Mouse (Mus musculus): ENCODE data around the gene Slc8b1. TPM values are rescaled to one million over a fixed set of nuclear protein-coding genes. Genes with fewer than 3 reads are reported as not detected.
A peak's percentile ranks its signal among the peaks of the same experiment; 100 is the strongest.

The Slc8b1 gene
- total and polyA plus RNA-seq, 3 experiments: 2.7 to 5.9 TPM; not detected in 1

- H3K9me3 ChIP-seq (replicated peaks; ENCODE audit: insufficient read depth, low read length): no peaks in the 10 kb centered on the region
- no peaks in the 10 kb centered on the region for H3K79me2 ChIP-seq (ENCODE audit: control insufficient read depth, insufficient read depth, low read length, poor library complexity)
- H3K4me1 ChIP-seq (ENCODE audit: control insufficient read depth in 1 of 2, insufficient read depth in 2 of 2, low read length in 2 of 2): no peaks in the 10 kb centered on the region
- no peaks in the 10 kb centered on the region for H3K27me3 ChIP-seq (ENCODE audit: control insufficient read depth in 1 of 2, insufficient read depth in 2 of 2, low read length in 2 of 2)
- H3K4me3 ChIP-seq (ENCODE audit: control insufficient read depth in 1 of 2, insufficient read depth in 1 of 2, low read depth in 2 of 2, low read length in 2 of 2): no peak overlapping the region
- DNase-seq (ENCODE audit: low read depth, low spot score): no peak
- TF ChIP-seq GATA1 (IDR thresholded peaks at IDR 0.05; ENCODE audit: low read depth, low read length) (no peak), KAT2A (conservative IDR thresholded peaks at IDR 0.05; ENCODE audit: low read depth, low read length) (no peak), NELFE (IDR thresholded peaks at IDR 0.05; ENCODE audit: low read depth, low read length) (no peak), CHD1 (IDR thresholded peaks at IDR 0.05; ENCODE audit: low read depth, low read length) (no peak), MYB (IDR thresholded peaks at IDR 0.05; ENCODE audit: low read depth, low read length) (no peak), POLR2AphosphoS5 (IDR thresholded peaks at IDR 0.05; ENCODE audit: borderline replicate concordance, low read depth, low read length) (no peak), CHD2 (IDR thresholded peaks at IDR 0.05; ENCODE audit: low read length) (no peak), MAX (IDR thresholded peaks at IDR 0.05; ENCODE audit: low read length) (no peak)
- no peaks in the 10 kb centered on the region for H3K36me3 ChIP-seq (ENCODE audit: control insufficient read depth in 1 of 2, insufficient read depth in 2 of 2, low read length in 2 of 2)
- H3K9ac ChIP-seq (ENCODE audit: control insufficient read depth, low read depth, low read length, poor library complexity, severe bottlenecking): no peak overlapping the region
- no peak overlapping the region for H3K27ac ChIP-seq (ENCODE audit: control insufficient read depth, low read depth, low read length)
These were observed 20.2 kb upstream of the Slc8b1 start for GRCm38 (mm10) chr5:120490679-120491192.

- Histone ChIP-seq H3K27me3 (ENCODE audit: control insufficient read depth in 1 of 2, insufficient read depth in 2 of 2, low read length in 2 of 2) (no peaks in the 10 kb centered on the region), H3K4me3 (ENCODE audit: control insufficient read depth in 1 of 2, insufficient read depth in 1 of 2, low read depth in 2 of 2, low read length in 2 of 2) (no peak overlapping the region), H3K9ac (ENCODE audit: control insufficient read depth, low read depth, low read length, poor library complexity, severe bottlenecking) (no peak overlapping the region), H3K9me3 (replicated peaks; ENCODE audit: insufficient read depth, low read length) (no peaks in the 10 kb centered on the region), H3K4me1 (ENCODE audit: control insufficient read depth in 1 of 2, insufficient read depth in 2 of 2, low read length in 2 of 2) (no peaks in the 10 kb centered on the region), H3K36me3 (ENCODE audit: control insufficient read depth in 1 of 2, insufficient read depth in 2 of 2, low read length in 2 of 2) (no peaks in the 10 kb centered on the region), H3K27ac (ENCODE audit: control insufficient read depth, low read depth, low read length) (no peak overlapping the region), H3K79me2 (ENCODE audit: control insufficient read depth, insufficient read depth, low read length, poor library complexity) (no peaks in the 10 kb centered on the region)
- no peak for DNase-seq (ENCODE audit: low read depth, low spot score)
- TF ChIP-seq CTCF (IDR thresholded peaks at IDR 0.05 in 2 of 3, conservative IDR thresholded peaks at IDR 0.05 in 1 of 3; ENCODE audit: control insufficient read depth in 1 of 3, insufficient read depth in 1 of 3, low read depth in 2 of 3, low read length in 3 of 3, poor library complexity in 1 of 3, severe bottlenecking in 1 of 3): peak in 2 of 3 experiments; percentile 9 to 13; a peak in 2 of 6 replicates
- TF ChIP-seq NRF1 (IDR thresholded peaks at IDR 0.05; ENCODE audit: insufficient read depth, low read depth, low read length, poor library complexity, severe bottlenecking): no peak
- TF ChIP-seq USF1 (IDR thresholded peaks at IDR 0.05; ENCODE audit: low read depth, low read length): no peak
- TF ChIP-seq GABPA (IDR thresholded peaks at IDR 0.05; ENCODE audit: low read depth, low read length): no peak
These were observed 18.5 kb upstream of the Slc8b1 start for GRCm38 (mm10) chr5:120492437-120492836.

- no peaks in the 10 kb centered on the region for H3K4me1 ChIP-seq (ENCODE audit: control insufficient read depth in 1 of 2, insufficient read depth in 2 of 2, low read length in 2 of 2)
- H3K36me3 ChIP-seq (ENCODE audit: control insufficient read depth in 1 of 2, insufficient read depth in 2 of 2, low read length in 2 of 2): no peaks in the 10 kb centered on the region; a peak in 1 of 4 replicates
- no peak overlapping the region for H3K4me3 ChIP-seq (ENCODE audit: control insufficient read depth in 1 of 2, insufficient read depth in 1 of 2, low read depth in 2 of 2, low read length in 2 of 2)
- no peak overlapping the region for H3K27ac ChIP-seq (ENCODE audit: control insufficient read depth, low read depth, low read length)
- no peak for DNase-seq (ENCODE audit: low read depth, low spot score)
- no peak overlapping the region for H3K9ac ChIP-seq (ENCODE audit: control insufficient read depth, low read depth, low read length, poor library complexity, severe bottlenecking)
- no peaks in the 10 kb centered on the region for H3K27me3 ChIP-seq (ENCODE audit: control insufficient read depth in 1 of 2, insufficient read depth in 2 of 2, low read length in 2 of 2)
- TF ChIP-seq ETS1 (IDR thresholded peaks at IDR 0.05; ENCODE audit: low read depth, low read length) (no peak), MYC (IDR thresholded peaks at IDR 0.05; ENCODE audit: low read depth, low read length) (no peak), GATA1 (IDR thresholded peaks at IDR 0.05; ENCODE audit: low read depth, low read length) (no peak), TAL1 (IDR thresholded peaks at IDR 0.05; ENCODE audit: low read length) (no peak), E2F4 (IDR thresholded peaks at IDR 0.05; ENCODE audit: borderline replicate concordance, low read depth, low read length) (no peak), CHD2 (IDR thresholded peaks at IDR 0.05; ENCODE audit: low read length) (no peak), NRF1 (IDR thresholded peaks at IDR 0.05; ENCODE audit: insufficient read depth, low read depth, low read length, poor library complexity, severe bottlenecking) (no peak), ZKSCAN1 (IDR thresholded peaks at IDR 0.05; ENCODE audit: low read depth, low read length) (no peak), ZC3H11A (IDR thresholded peaks at IDR 0.05; ENCODE audit: low read depth, low read length) (no peak), TCF12 (IDR thresholded peaks at IDR 0.05; ENCODE audit: low read depth, low read length) (no peak), MXI1 (IDR thresholded peaks at IDR 0.05; ENCODE audit: low read depth, low read length) (no peak), USF1 (IDR thresholded peaks at IDR 0.05; ENCODE audit: low read depth, low read length) (no peak), NELFE (IDR thresholded peaks at IDR 0.05; ENCODE audit: low read depth, low read length) (no peak), RAD21 (IDR thresholded peaks at IDR 0.05; ENCODE audit: low read depth, low read length) (no peak), CTCF (IDR thresholded peaks at IDR 0.05 in 2 of 3, conservative IDR thresholded peaks at IDR 0.05 in 1 of 3; ENCODE audit: control insufficient read depth in 1 of 3, insufficient read depth in 1 of 3, low read depth in 2 of 3, low read length in 3 of 3, poor library complexity in 1 of 3, severe bottlenecking in 1 of 3) (no peak), CHD1 (IDR thresholded peaks at IDR 0.05; ENCODE audit: low read depth, low read length) (no peak)
- H3K79me2 ChIP-seq (ENCODE audit: control insufficient read depth, insufficient read depth, low read length, poor library complexity): no peaks in the 10 kb centered on the region
- H3K9me3 ChIP-seq (replicated peaks; ENCODE audit: insufficient read depth, low read length): no peaks in the 10 kb centered on the region
These were observed 17.5 kb upstream of the Slc8b1 start for GRCm38 (mm10) chr5:120493440-120493839.
